Mouse (Mus musculus) liver, adult 2 months (tissue): Measurements from ENCODE around the gene Smo. TPM values are rescaled to one million over a fixed set of nuclear protein-coding genes. Genes with fewer than 3 reads are reported as not detected.

Experiments used
- DNase-seq: peaks from one replicate; pipeline ENCODE4 v3.0.0-alpha.2; 2011; ENCODE audit warnings: low read depth, low spot score; ENCODE audit errors: extremely low read depth
- H3K27ac ChIP-seq: fragments of 200-500 bp; replicated peaks from 2 replicates; pipeline ENCODE4 v1.5.1; 2012; ENCODE audit warnings: low read depth, mild to moderate bottlenecking, control low read depth, inconsistent platforms, low read length; ENCODE audit not compliant: insufficient read depth
- H3K27me3 ChIP-seq: fragments of 200-500 bp; 2 replicates; pipeline ENCODE4 v1.6.1; 2012; ENCODE audit warnings: mild to moderate bottlenecking, moderate library complexity, low read length, inconsistent platforms; ENCODE audit not compliant: control insufficient read depth, insufficient read depth
- H3K36me3 ChIP-seq: fragments of 200-500 bp; 2 replicates; pipeline ENCODE4 v1.6.1; 2012; ENCODE audit warnings: low read length, inconsistent platforms; ENCODE audit not compliant: control insufficient read depth, insufficient read depth
- H3K4me1 ChIP-seq: fragments of 200-500 bp; 2 replicates; pipeline ENCODE4 v1.6.1; 2011; ENCODE audit warnings: low read length; ENCODE audit not compliant: control insufficient read depth, insufficient read depth
- H3K4me3 ChIP-seq: fragments of 200-500 bp; 2 replicates; pipeline ENCODE4 v1.5.1; 2011; ENCODE audit warnings: low read depth, mild to moderate bottlenecking, control low read depth, low read length, moderate library complexity; ENCODE audit not compliant: insufficient read depth
- H3K79me2 ChIP-seq: fragments of 200-500 bp; 2 replicates; pipeline ENCODE4 v1.6.1; 2012; ENCODE audit warnings: inconsistent platforms, mild to moderate bottlenecking, low read length, moderate library complexity; ENCODE audit not compliant: control insufficient read depth, insufficient read depth
- H3K9ac ChIP-seq: fragments of 200-500 bp; 2 replicates; pipeline ENCODE4 v1.6.1; 2012; ENCODE audit warnings: low read depth, mild to moderate bottlenecking, control low read depth, inconsistent platforms, low read length
- CTCF ChIP-seq: fragments of 200-500 bp; IDR thresholded peaks from 2 replicates; pipeline ENCODE4 v1.5.1; 2011; ENCODE audit warnings: low read depth, low read length, control low read depth
- POLR2A ChIP-seq: fragments of 200-500 bp; IDR thresholded peaks from 2 replicates; pipeline ENCODE4 v1.6.1; 2011; ENCODE audit warnings: low read length, control low read depth; ENCODE audit not compliant: insufficient read depth; ENCODE audit errors: extremely low read depth
- WGBS: fragments of 180-500 bp; shearing (Covaris S2); methylation state at CpG from one replicate; pipeline ENCODE4 v1.1.7; 2018; 5-methylcytosine and 5-hydroxymethylcytosine counted together
- polyA plus RNA-seq: library from polyadenylated mRNA; depleted of rRNA; stranded (reverse); fragments of >200 nt; gene quantifications from 2 replicates; pipeline ENCODE4 v1.2.3, GENCODE M21; 2012
- total RNA-seq: library from RNA; depleted of rRNA; stranded (reverse); fragments of >200 nt; gene quantifications from 2 replicates; pipeline ENCODE4 v1.2.3, GENCODE M21; 2014

The Smo gene
- total and polyA plus RNA-seq, 2 experiments = 4.1 to 10.5 TPM

- H3K79me2 ChIP-seq = peaks cover 8% of the 10 kb centered on the region; the same call in 1 of the 2 replicates
- no peaks in the 10 kb centered on the region for H3K4me1 ChIP-seq
- 97% methylated on average over 2 of the region's 2 CpGs for WGBS
- no peak overlapping the region for H3K4me3 ChIP-seq
- DNase-seq = no peak
- H3K27ac ChIP-seq = no peak overlapping the region
- no peak overlapping the region for H3K9ac ChIP-seq
- H3K36me3 ChIP-seq = no peaks in the 10 kb centered on the region
- no peak for TF ChIP-seq POLR2A
- no peak for TF ChIP-seq CTCF
- no peaks in the 10 kb centered on the region for H3K27me3 ChIP-seq
Measured at GRCm38 (mm10) chr6:29780571-29780970, 45.3 kb downstream of the Smo start.

DNA sequence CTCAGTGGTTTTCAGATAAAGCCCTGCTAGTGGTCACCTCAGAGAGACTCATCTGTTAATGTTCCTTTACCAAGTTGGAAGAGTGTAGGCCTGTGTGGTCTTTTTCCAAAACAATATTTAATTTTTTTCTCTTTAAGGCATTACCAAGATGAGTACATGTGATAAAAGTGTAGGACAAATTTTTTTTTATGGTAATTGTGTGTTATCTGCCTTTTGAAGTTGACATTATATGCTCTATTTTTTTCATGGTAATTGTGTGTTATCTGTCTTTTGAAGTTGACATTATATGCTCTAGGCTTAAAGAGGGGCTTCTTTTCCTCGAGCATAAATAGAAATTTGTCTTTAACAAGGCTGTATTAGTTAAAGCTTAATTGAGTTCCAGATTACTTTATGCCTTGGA is 46.9 kb downstream of the Smo start:
- Histone ChIP-seq H3K4me3 (no peak overlapping the region), H3K9ac (no peak overlapping the region), H3K27ac (no peak overlapping the region), H3K79me2 (peaks cover 8% of the 10 kb centered on the region; the same call in 1 of the 2 replicates), H3K27me3 (no peaks in the 10 kb centered on the region), H3K36me3 (no peaks in the 10 kb centered on the region), H3K4me1 (no peaks in the 10 kb centered on the region)
- no peak for TF ChIP-seq CTCF
- no peak for TF ChIP-seq POLR2A
- WGBS = 82% methylated on average over 1 of the region's 1 CpGs
- no peak for DNase-seq

DNA sequence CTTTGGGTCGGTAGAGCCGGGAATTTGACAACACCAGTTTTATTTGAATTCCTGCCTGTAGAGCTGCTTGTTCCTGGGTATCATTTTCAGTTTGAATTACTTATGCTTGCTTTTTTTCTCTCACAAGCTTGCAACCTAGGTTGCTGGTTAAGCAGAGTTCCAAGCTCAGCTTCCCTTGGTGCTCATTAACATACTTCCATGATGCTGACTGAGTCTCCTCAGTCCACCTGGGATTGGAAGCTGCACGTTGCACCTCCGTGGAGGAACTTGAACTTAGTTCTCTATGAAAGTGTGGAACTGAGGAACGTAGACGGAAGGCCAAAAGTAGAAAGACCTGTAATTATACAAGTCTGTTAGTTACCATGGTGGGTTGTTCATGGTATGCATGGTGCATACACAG is 48.7 kb downstream of the Smo start:
- no peaks in the 10 kb centered on the region for H3K36me3 ChIP-seq
- WGBS = 91% methylated on average over 6 of the region's 6 CpGs
- peaks cover 8% of the 10 kb centered on the region; the same call in 1 of the 2 replicates for H3K79me2 ChIP-seq
- DNase-seq = no peak
- H3K4me3 ChIP-seq = no peak overlapping the region
- no peak overlapping the region for H3K9ac ChIP-seq
- H3K4me1 ChIP-seq = no peaks in the 10 kb centered on the region
- no peaks in the 10 kb centered on the region for H3K27me3 ChIP-seq
- TF ChIP-seq POLR2A (no peak), CTCF (no peak)
- H3K27ac ChIP-seq = no peak overlapping the region

- no peak overlapping the region for H3K27ac ChIP-seq
- H3K36me3 ChIP-seq = no peaks in the 10 kb centered on the region
- TF ChIP-seq POLR2A (no peak), CTCF (no peak)
- no peaks in the 10 kb centered on the region for H3K27me3 ChIP-seq
- DNase-seq = no peak
- 91% methylated on average over 3 of the region's 3 CpGs for WGBS
- no peak overlapping the region for H3K4me3 ChIP-seq
- H3K9ac ChIP-seq = no peak overlapping the region
- H3K4me1 ChIP-seq = no peaks in the 10 kb centered on the region
- H3K79me2 ChIP-seq = peaks cover 8% of the 10 kb centered on the region; the same call in 1 of the 2 replicates
Measured at GRCm38 (mm10) chr6:29784413-29785021, 49.2 kb downstream of the Smo start.

GRCm38 (mm10) chr6:29785759-29786158 is 50.5 kb downstream of the Smo start:
- peaks cover 10% of the 10 kb centered on the region; the same call in 1 of the 2 replicates for H3K79me2 ChIP-seq
- H3K27ac ChIP-seq = no peak overlapping the region
- no peaks in the 10 kb centered on the region for H3K36me3 ChIP-seq
- WGBS = 84% methylated on average over 5 of the region's 5 CpGs
- H3K27me3 ChIP-seq = no peaks in the 10 kb centered on the region
- H3K9ac ChIP-seq = no peak overlapping the region
- TF ChIP-seq CTCF (no peak), POLR2A (no peak)
- no peak overlapping the region for H3K4me3 ChIP-seq
- no peak for DNase-seq
- no peaks in the 10 kb centered on the region for H3K4me1 ChIP-seq

GRCm38 (mm10) chr6:29788779-29789350 is 53.6 kb downstream of the Smo start:
- no peaks in the 10 kb centered on the region for H3K36me3 ChIP-seq
- TF ChIP-seq POLR2A (no peak), CTCF (no peak)
- no peak overlapping the region for H3K27ac ChIP-seq
- no peak for DNase-seq
- 84% methylated on average over 3 of the region's 3 CpGs for WGBS
- peaks cover 7% of the 10 kb centered on the region; the same call in 1 of the 2 replicates for H3K79me2 ChIP-seq
- no peak overlapping the region for H3K9ac ChIP-seq
- H3K4me3 ChIP-seq = no peak overlapping the region
- no peaks in the 10 kb centered on the region for H3K4me1 ChIP-seq
- no peaks in the 10 kb centered on the region for H3K27me3 ChIP-seq
